Mouse (Mus musculus): ENCODE data around the gene Ccng1. TPM values are rescaled to one million over a fixed set of nuclear protein-coding genes. Genes with fewer than 3 reads are reported as not detected.

Ccng1 gene
- 22.1 and 27.4 TPM in 2 replicates for polyA plus RNA-seq (2012; rRNA removed)

- DNase-seq (ENCODE audit: low read depth), result peak; percentile 87
These were observed at the start of gene Ccng1 for GRCm38 (mm10) chr11:40755109-40755627. Gene Ccng1 (minus strand): TSS chr11:40755311.

- no peak for DNase-seq (ENCODE audit: low read depth)
These were observed 35.2 kb upstream of the Ccng1 start for GRCm38 (mm10) chr11:40790307-40790706.

- DNase-seq (ENCODE audit: low read depth), result no peak
These were observed 34.6 kb upstream of the Ccng1 start for GRCm38 (mm10) chr11:40789701-40790100.

GRCm38 (mm10) chr11:40786900-40787299 lies 31.8 kb upstream of the Ccng1 start:
- DNase-seq (ENCODE audit: low read depth), result no peak

GRCm38 (mm10) chr11:40784326-40784725 lies 29.2 kb upstream of the Ccng1 start:
- no peak for DNase-seq (ENCODE audit: low read depth)

GRCm38 (mm10) chr11:40783346-40783745 lies 28.2 kb upstream of the Ccng1 start:
- DNase-seq (ENCODE audit: low read depth), result no peak

- no peak for DNase-seq (ENCODE audit: low read depth)
These were observed 26.7 kb upstream of the Ccng1 start for GRCm38 (mm10) chr11:40781857-40782256.

- no peak for DNase-seq (ENCODE audit: low read depth)
These were observed 20.5 kb upstream of the Ccng1 start for GRCm38 (mm10) chr11:40775315-40776269.

- DNase-seq (ENCODE audit: low read depth), result no peak
These were observed 9.6 kb upstream of the Ccng1 start for GRCm38 (mm10) chr11:40764690-40765089.

- DNase-seq (ENCODE audit: low read depth), result no peak
These were observed 8.3 kb upstream of the Ccng1 start for GRCm38 (mm10) chr11:40763395-40763794.

- no peak for DNase-seq (ENCODE audit: low read depth)
These were observed 4.8 kb upstream of the Ccng1 start for GRCm38 (mm10) chr11:40759896-40760295.

GRCm38 (mm10) chr11:40755968-40756367 lies 857 bp upstream of the Ccng1 start:
- DNase-seq (ENCODE audit: low read depth), result no peak

GRCm38 (mm10) chr11:40754664-40755107 lies 425 bp downstream of the Ccng1 start:
- no peak for DNase-seq (ENCODE audit: low read depth)

GRCm38 (mm10) chr11:40753836-40754235 lies 1.3 kb downstream of the Ccng1 start:
- no peak for DNase-seq (ENCODE audit: low read depth)

- no peak for DNase-seq (ENCODE audit: low read depth)
These were observed 7.4 kb downstream of the Ccng1 start for GRCm38 (mm10) chr11:40747716-40748115.

GRCm38 (mm10) chr11:40746361-40746760 lies 8.8 kb downstream of the Ccng1 start:
- DNase-seq (ENCODE audit: low read depth), result no peak

- no peak for DNase-seq (ENCODE audit: low read depth)
These were observed 10.8 kb downstream of the Ccng1 start for GRCm38 (mm10) chr11:40744348-40744747.

GRCm38 (mm10) chr11:40741605-40742262 lies 13.4 kb downstream of the Ccng1 start:
- DNase-seq (ENCODE audit: low read depth), result no peak

- no peak for DNase-seq (ENCODE audit: low read depth)
These were observed 17.7 kb downstream of the Ccng1 start for GRCm38 (mm10) chr11:40737369-40737768.

- no peak for DNase-seq (ENCODE audit: low read depth)
These were observed 20.8 kb downstream of the Ccng1 start for GRCm38 (mm10) chr11:40734251-40734752.

GRCm38 (mm10) chr11:40733339-40734174 lies 21.6 kb downstream of the Ccng1 start, which contains the start of the genes Hmmr and Nudcd2:
Gene Hmmr (minus strand): TSS chr11:40733422.
Gene Nudcd2 (plus strand): TSS chr11:40733667.
- peak; percentile 92 for DNase-seq (ENCODE audit: low read depth)
